In genomic region chr1:136346373-136347035, GRCm38 (mm10) we compare ENCODE assay signal across 8 mouse cellular contexts. TPM values are rescaled to one million over a fixed set of nuclear protein-coding genes. Genes with fewer than 3 reads are reported as not detected.
A peak's percentile ranks its signal among the peaks of the same experiment; 100 is the strongest.
DNase-seq lines count a peak whose midpoint lies in the region; ATAC-seq lines count a peak whose summit lies in the region.

No protein-coding gene starts in this region.

- no peaks in the 10 kb centered on the region for H3K36me3 ChIP-seq in limb, embryonic 12.5 days
- H3K36me3 ChIP-seq in neural tube, embryonic 13.5 days: no peaks in the 10 kb centered on the region

- peak overlapping the region; percentile 96 for H3K27ac ChIP-seq in limb, embryonic 12.5 days
- H3K27ac ChIP-seq in neural tube, embryonic 13.5 days (replicated peaks): peak overlapping the region; percentile 99

- peak; percentile 40 for ATAC-seq in erythroblast, adult 5-6 weeks (replicated peaks; ENCODE audit: low FRiP score, poor library complexity, severe bottlenecking)
- peak; percentile 63 for ATAC-seq in limb, embryonic 12.5 days (ENCODE audit: insufficient number of reproducible peaks, insufficient read depth, low FRiP score, low TSS enrichment, low read depth)
- no peak; the same call in 1 of the 2 replicates for ATAC-seq in neural tube, embryonic 13.5 days (ENCODE audit: low read depth)

- H3K27me3 ChIP-seq in limb, embryonic 12.5 days: no peaks in the 10 kb centered on the region
- H3K27me3 ChIP-seq in neural tube, embryonic 13.5 days: peaks cover 9% of the 10 kb centered on the region; the same call in 1 of the 2 replicates

- 5% methylated on average over 12 of the region's 12 CpGs for WGBS in limb, embryonic 12.5 days
- WGBS in neural tube, embryonic 13.5 days: 8% methylated on average over 12 of the region's 12 CpGs

- H3K4me1 ChIP-seq in limb, embryonic 12.5 days (replicated peaks): peaks cover 27% of the 10 kb centered on the region
- peaks cover 50% of the 10 kb centered on the region for H3K4me1 ChIP-seq in neural tube, embryonic 13.5 days (replicated peaks)

- DNase-seq in cerebellum, adult 9-10 months: peak; percentile 54
- DNase-seq in cerebellum, postnatal 4 days (ENCODE audit: low spot score in 2 of 2): no peak
- DNase-seq in 3T3-L1 (ENCODE audit: low read depth, low spot score): peak; percentile 47
- DNase-seq in yolk sac, embryonic 10.5 days (ENCODE audit: low spot score): no peak
- DNase-seq in left cerebral cortex, adult 9 months (ENCODE audit: low spot score in 2 of 2): no peak

- peak overlapping the region; percentile 69 for H3K4me2 ChIP-seq in limb, embryonic 12.5 days
- peak overlapping the region; percentile 67 for H3K4me2 ChIP-seq in neural tube, embryonic 13.5 days

- H3K4me3 ChIP-seq in limb, embryonic 12.5 days (replicated peaks): peak overlapping the region; percentile 94
- H3K4me3 ChIP-seq in neural tube, embryonic 13.5 days: peak overlapping the region; percentile 98

- no peaks in the 10 kb centered on the region for H3K9me3 ChIP-seq in limb, embryonic 12.5 days
- H3K9me3 ChIP-seq in neural tube, embryonic 13.5 days: no peaks in the 10 kb centered on the region

- peak overlapping the region; percentile 96 for H3K9ac ChIP-seq in limb, embryonic 12.5 days (replicated peaks)
- H3K9ac ChIP-seq in neural tube, embryonic 13.5 days: peak overlapping the region; percentile 70

RNA-seq across cellular contexts. Expression of gene Camsap2, which starts 0.6 kb away (rescaled TPM):
- 23.0 and 33.6 TPM in 2 replicates for total RNA-seq in erythroblast, adult 5-6 weeks (2015; ENCODE audit: low replicate concordance)
- 53.8 and 56.0 TPM in 2 replicates for total RNA-seq in erythroblast, adult 5-6 weeks (2017; ENCODE audit: low replicate concordance)
- 15.6 and 15.8 TPM in 2 replicates for polyA plus RNA-seq in limb, embryonic 12.5 days (2016; fragmentation: Nextera tagmentation; extraction: Ambion mirVana)
- 27.5 and 30.1 TPM in 2 replicates for polyA plus RNA-seq in neural tube, embryonic 13.5 days (2015; fragmentation: Nextera tagmentation; extraction: Ambion mirVana)

Comparison
In these comparisons a context has a peak if more than half of its experiments do, and no peak if none do; other contexts are left out.
1. DNase-seq: peak in cerebellum, adult 9-10 months (single experiment) and 3T3-L1 (single experiment); none in cerebellum, postnatal 4 days (0 of 2), yolk sac, embryonic 10.5 days (single experiment) and left cerebral cortex, adult 9 months (0 of 2).